Mouse (Mus musculus) erythroblast, embryonic 14.5 days (primary cell): Measurements from ENCODE around the gene Celf2.

ENCODE experiments used
- GATA1 ChIP-seq: IDR thresholded peaks from 2 replicates; pipeline ENCODE4 v1.6.1; 2012; ENCODE audit warnings: low read length, inconsistent platforms, mixed read lengths
- TAL1 ChIP-seq: IDR thresholded peaks from 3 replicates; pipeline ENCODE4 v1.6.1; 2012; ENCODE audit warnings: low read length, inconsistent platforms, mixed read lengths

DNA sequence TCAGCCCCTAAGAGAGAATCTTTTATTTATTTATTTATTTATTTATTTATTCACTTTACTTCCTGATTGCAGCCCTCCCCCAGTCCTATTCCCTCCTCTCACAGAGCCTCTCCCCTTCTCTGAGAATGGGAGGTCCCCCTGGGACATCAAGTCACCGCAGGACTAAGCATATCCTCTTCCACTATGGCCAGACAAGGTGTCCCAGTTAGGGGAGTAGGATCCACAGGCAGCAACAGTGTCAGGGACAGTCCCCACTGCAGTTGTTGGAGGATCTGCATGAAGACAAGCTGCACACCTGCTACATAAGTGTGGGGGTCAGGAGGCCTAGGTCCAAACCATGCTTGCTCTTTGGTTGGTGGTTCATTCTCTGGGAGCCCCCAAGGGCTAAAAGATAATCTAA is 686.3 kb downstream of the Celf2 start:
- TF ChIP-seq TAL1 (no peak), GATA1 (no peak)
